Mouse (Mus musculus) hindbrain, embryonic 10.5 days (tissue): Measurements from ENCODE around the gene Kyat1. TPM values are rescaled to one million over a fixed set of nuclear protein-coding genes. Genes with fewer than 3 reads are reported as not detected.
A peak's percentile ranks its signal among the peaks of the same experiment; 100 is the strongest.
"Not testable (repeated sequence)": the region's sequence is repeated elsewhere in the genome, so short reads cannot be mapped to it uniquely, and the experiment has no call there.

Experiments used
- DNase-seq: peaks from one replicate; pipeline ENCODE4 v3.0.0-alpha.2; 2017; ENCODE audit warnings: low spot score
- H3K27ac ChIP-seq: fragments of 300-500 bp; sonication (generic); 2 replicates; pipeline ENCODE4 v1.5.1; 2016; ENCODE audit warnings: mild to moderate bottlenecking, moderate library complexity
- H3K27me3 ChIP-seq: fragments of 300-500 bp; sonication (generic); 2 replicates; pipeline ENCODE4 v1.6.1; 2016; ENCODE audit warnings: mild to moderate bottlenecking; ENCODE audit not compliant: poor library complexity, insufficient read depth, severe bottlenecking
- H3K36me3 ChIP-seq: fragments of 300-500 bp; sonication (generic); 2 replicates; pipeline ENCODE4 v1.6.1; 2016; ENCODE audit warnings: mild to moderate bottlenecking, moderate library complexity
- H3K4me1 ChIP-seq: fragments of 300-500 bp; sonication (generic); replicated peaks from 2 replicates; pipeline ENCODE4 v1.6.1; 2016; ENCODE audit warnings: mild to moderate bottlenecking
- H3K4me3 ChIP-seq: fragments of 300-500 bp; sonication (generic); 2 replicates; pipeline ENCODE4 v1.5.1; 2016; ENCODE audit warnings: mild to moderate bottlenecking, moderate library complexity
- H3K9me3 ChIP-seq: fragments of 300-500 bp; sonication (generic); 2 replicates; pipeline ENCODE4 v1.6.1; 2016; ENCODE audit warnings: mild to moderate bottlenecking, moderate library complexity
- WGBS: fragments of 180-500 bp; shearing (Covaris S2); methylation state at CpG from one replicate; pipeline ENCODE4 v1.1.7; 2016; 5-methylcytosine and 5-hydroxymethylcytosine counted together
- polyA plus RNA-seq: library from polyadenylated mRNA; unstranded; fragments of >200 nt; fragmentation: Nextera tagmentation; extraction: Ambion mirVana; gene quantifications from 2 replicates; pipeline ENCODE4 v1.2.1, GENCODE M21; 2016

Kyat1 gene
- polyA plus RNA-seq, 1 experiment from 2014 or later, result 11.4 TPM

DNA sequence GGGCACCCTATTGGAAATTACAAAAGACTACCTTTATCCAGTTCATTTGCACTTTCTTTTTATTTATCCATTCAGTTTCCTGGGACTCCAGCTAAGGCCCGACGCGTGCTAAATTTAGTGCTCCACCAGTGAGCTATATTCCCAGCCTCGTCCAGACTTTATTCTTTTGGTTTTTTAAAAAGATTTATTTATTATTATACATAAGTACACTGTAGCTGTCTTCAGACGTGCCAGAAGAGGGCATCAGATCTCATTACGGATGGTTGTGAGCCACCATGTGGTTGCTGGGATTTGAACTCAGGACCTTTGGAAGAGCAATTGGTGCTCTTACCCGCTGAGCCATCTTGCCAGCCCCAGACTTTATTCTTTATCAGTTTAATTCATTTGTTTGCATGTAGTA is 26.9 kb downstream of the Kyat1 start:
- H3K9me3 ChIP-seq, DNase-seq, H3K27me3 ChIP-seq: not testable (repeated sequence)
- Histone ChIP-seq H3K27ac (peak overlapping the region; percentile 87; the same call in 1 of the 2 replicates), H3K4me1 (peaks cover 16% of the 10 kb centered on the region), H3K4me3 (peak overlapping the region; percentile 86), H3K36me3 (peaks cover 37% of the 10 kb centered on the region)
- 60% methylated on average over 7 of the region's 7 CpGs for whole genome bisulfite sequencing

DNA sequence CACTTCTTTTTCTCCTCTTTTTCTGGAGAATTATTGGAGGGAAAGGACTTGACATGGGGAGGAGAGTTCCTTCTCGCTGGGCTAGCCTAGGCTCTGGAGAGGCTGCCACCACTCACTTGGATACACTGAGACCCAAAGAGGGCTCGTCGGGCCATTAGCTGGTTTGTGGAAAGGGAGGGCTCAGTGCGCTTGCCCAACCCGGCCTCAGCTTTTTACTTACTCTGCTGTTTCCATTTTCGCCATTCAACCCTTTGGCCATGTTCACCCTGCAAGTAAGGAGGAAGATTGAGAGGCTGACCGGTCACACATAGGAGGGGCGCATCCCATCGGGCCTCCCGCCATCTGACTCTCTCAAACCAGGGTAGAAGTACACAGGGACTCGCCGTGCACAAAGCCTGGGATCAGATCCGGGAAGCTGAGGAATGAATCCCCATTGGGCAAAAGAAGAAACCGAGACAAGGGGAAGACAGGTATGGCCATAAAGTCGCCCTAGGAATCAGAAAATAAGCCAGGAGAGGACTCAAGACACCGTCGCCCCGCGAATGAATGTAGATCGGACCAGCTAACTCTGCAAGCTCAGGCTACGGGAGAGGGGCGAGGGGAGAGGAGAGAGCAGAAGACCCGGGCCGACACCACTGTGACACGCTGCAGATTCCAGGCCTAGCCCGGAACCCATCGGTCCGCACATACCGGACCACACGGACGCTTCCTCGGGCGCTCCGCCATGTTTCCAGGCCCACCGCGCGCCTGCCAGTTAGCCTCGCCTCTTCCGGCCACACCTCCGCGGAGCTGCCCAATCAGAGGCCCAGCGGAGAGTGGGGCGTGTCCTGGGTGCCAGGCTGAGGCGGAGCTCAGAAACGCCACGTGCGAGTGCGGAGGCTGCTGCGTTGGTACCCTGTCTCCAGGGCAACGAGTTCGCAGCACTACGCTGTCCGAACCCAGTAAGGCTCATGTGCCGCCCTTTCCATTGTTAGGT is 27.7 kb downstream of the Kyat1 start, which contains the start of gene Spout1:
TSS of gene Spout1 (minus strand) at position 760 of the 976 bp plus-strand sequence.
- H3K27ac ChIP-seq, result peak within 1 kb of the TSS; percentile 87
- WGBS, result 3% methylated on average over 54 of the region's 54 CpGs
- peak; percentile 98 for DNase-seq

DNA sequence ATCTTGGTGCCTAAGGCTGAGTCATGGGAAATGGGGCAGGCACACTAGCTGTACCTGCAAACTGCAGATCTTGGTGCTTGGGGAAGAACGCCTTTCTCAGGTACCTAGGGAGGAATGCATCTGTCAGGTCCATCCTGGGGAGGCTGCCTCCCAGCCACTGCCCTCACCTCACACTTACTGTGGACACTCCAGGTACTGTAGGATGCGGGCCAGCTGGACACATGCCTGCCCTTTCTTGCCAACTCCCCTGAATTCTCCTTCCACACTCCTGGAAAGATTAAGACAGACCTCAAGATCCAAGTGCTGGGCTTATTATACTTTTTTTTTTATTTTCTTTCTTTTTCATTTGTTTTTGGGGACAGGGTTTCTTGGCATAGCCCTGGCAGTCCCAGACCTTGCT is 29.1 kb downstream of the Kyat1 start:
- H3K4me1 ChIP-seq, result peaks cover 33% of the 10 kb centered on the region
- 96% methylated on average over 2 of the region's 2 CpGs for WGBS
- H3K36me3 ChIP-seq, result peaks cover 53% of the 10 kb centered on the region

More for the DNA sequence above, 27.7 kb downstream of the Kyat1 start, which contains the start of gene Spout1:
- Histone ChIP-seq H3K9me3 (no peaks in the 10 kb centered on the region), H3K27me3 (peaks cover 2% of the 10 kb centered on the region; the same call in 1 of the 2 replicates), H3K4me1 (peaks cover 20% of the 10 kb centered on the region), H3K36me3 (peaks cover 44% of the 10 kb centered on the region), H3K4me3 (peak within 1 kb of the TSS; percentile 86)

DNA sequence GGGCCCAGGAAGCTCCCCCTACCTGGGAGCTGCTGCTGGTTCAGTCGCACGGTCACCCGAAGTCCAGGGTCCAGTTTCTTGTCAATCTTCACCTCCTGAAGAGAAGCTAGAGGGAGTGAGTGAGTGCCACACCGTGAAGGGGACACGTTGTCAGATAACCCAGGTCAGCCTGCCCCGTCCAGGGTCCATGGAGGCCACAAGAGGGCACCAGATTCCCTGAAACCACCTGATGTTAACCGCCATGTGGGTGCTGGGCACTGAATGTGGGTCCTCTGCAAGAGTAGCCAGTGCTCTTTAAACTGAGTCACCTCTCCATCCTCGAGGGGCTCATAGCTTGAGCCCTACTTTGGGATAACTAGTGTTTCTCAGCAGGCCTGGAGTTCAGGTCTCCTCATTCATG is 29.8 kb downstream of the Kyat1 start:
- Histone ChIP-seq H3K36me3 (peaks cover 53% of the 10 kb centered on the region), H3K4me1 (peaks cover 38% of the 10 kb centered on the region), H3K4me3 (no peak overlapping the region), H3K27ac (no peak overlapping the region), H3K9me3 (no peaks in the 10 kb centered on the region), H3K27me3 (peaks cover 6% of the 10 kb centered on the region; the same call in 1 of the 2 replicates)
- 87% methylated on average over 8 of the region's 8 CpGs for WGBS
- DNase-seq, result no peak

More for the DNA sequence above, 29.1 kb downstream of the Kyat1 start:
- Histone ChIP-seq H3K27me3 (peaks cover 6% of the 10 kb centered on the region; the same call in 1 of the 2 replicates), H3K9me3 (no peaks in the 10 kb centered on the region), H3K27ac (no peak overlapping the region), H3K4me3 (no peak overlapping the region)
- no peak for DNase-seq

DNA sequence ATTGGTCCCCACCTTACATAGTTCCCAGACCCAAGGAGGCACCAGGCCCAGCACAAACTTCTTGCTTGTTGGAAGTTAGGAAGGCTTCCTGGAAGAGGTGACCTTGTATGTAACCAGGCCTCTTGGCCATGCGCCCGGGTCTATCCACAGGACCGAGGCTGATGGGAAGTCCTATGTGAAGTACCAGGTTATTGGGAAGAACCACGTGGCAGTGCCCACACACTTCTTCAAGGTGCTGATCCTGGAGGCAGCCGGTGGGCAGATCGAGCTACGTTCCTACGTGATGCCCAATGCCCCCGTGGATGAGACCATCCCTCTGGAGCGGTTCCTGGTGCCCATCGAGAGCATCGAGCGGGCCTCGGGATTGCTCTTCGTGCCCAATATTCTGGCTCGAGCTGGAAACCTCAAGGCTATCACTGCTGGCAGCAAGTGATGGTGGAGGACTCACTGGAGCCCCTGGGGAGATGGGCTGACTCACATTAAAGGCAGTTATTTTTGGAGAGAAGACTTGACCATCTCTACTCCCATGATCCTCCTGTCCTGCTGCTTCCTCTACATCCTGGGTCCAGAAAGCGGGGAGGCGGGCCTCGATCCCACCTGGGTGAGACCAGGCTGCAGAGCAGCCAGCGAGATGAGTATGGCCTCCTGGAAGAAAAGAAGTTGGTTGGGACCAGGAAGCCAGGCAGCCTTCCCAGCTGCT is 32.0 kb downstream of the Kyat1 start:
- no peak for DNase-seq
- H3K4me3 ChIP-seq, result no peak overlapping the region
- H3K9me3 ChIP-seq, result no peaks in the 10 kb centered on the region
- peaks cover 6% of the 10 kb centered on the region; the same call in 1 of the 2 replicates for H3K27me3 ChIP-seq
- H3K36me3 ChIP-seq, result peaks cover 53% of the 10 kb centered on the region
- WGBS, result 97% methylated on average over 20 of the region's 20 CpGs
- H3K27ac ChIP-seq, result no peak overlapping the region
- H3K4me1 ChIP-seq, result peaks cover 38% of the 10 kb centered on the region

DNA sequence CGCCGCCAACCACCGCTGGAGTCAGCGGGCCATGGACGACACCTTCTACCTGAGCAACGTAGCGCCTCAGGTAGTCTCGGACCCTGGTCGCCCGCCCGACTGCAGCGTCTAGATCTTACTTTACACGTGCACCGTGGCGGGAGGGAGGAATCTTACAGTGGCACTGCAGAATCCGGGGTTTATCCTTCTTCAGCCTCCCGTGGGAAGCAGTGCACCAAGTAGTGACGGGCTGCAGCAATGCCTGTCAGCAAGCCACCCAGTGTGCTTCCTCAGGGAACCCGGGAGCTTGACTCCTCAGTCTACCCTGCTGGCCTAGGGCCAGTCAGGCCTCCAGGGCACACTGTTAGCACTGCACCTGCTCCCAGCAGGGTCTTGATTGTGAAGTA is 33.7 kb downstream of the Kyat1 start:
- H3K9me3 ChIP-seq, result peaks cover 7% of the 10 kb centered on the region
- WGBS, result 2% methylated on average over 19 of the region's 19 CpGs
- H3K27ac ChIP-seq, result peak overlapping the region; percentile 92
- peaks cover 24% of the 10 kb centered on the region for H3K4me1 ChIP-seq
- H3K4me3 ChIP-seq, result peak overlapping the region; percentile 73
- peaks cover 48% of the 10 kb centered on the region for H3K36me3 ChIP-seq
- peaks cover 6% of the 10 kb centered on the region; the same call in 1 of the 2 replicates for H3K27me3 ChIP-seq
- DNase-seq, result no peak

DNA sequence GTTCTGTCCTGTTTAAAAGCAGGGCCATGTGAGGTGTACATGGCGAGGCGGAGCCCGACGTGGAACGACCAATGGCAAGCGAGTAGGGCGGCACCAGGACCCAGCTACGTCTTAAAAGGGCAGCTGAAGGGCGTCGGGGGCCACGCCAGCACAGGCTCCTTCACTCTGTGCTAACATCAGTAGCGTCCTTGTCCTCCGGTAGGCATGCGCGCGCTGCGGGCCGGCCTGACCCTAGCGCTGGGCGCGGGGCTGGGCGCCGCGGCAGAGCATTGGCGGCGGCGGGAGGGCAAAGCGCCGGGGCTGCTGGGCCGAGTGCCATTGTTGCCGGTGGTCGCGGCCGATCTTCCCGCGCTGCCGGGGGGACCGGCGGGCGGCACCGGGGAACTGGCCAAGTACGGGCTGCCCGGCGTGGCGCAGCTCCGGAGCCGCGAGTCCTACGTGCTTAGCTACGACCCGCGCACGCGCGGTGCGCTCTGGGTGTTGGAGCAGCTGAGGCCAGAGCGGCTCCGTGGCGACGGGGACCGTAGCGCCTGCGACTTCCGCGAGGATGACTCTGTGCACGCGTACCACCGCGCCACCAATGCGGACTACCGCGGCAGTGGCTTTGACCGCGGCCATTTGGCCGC is 34.2 kb downstream of the Kyat1 start, which contains the start of gene Endog:
TSS of gene Endog (plus strand) at position 123 of the 626 bp plus-strand sequence.
- peaks cover 6% of the 10 kb centered on the region; the same call in 1 of the 2 replicates for H3K27me3 ChIP-seq
- peaks cover 43% of the 10 kb centered on the region for H3K36me3 ChIP-seq
- peak; percentile 86 for DNase-seq
- under 1% methylated on average over 74 of the region's 75 CpGs for WGBS
- peak within 1 kb of the TSS; percentile 92 for H3K27ac ChIP-seq
- H3K4me3 ChIP-seq, result peak within 1 kb of the TSS; percentile 73
- H3K9me3 ChIP-seq, result peaks cover 12% of the 10 kb centered on the region
- H3K4me1 ChIP-seq, result peaks cover 22% of the 10 kb centered on the region

DNA sequence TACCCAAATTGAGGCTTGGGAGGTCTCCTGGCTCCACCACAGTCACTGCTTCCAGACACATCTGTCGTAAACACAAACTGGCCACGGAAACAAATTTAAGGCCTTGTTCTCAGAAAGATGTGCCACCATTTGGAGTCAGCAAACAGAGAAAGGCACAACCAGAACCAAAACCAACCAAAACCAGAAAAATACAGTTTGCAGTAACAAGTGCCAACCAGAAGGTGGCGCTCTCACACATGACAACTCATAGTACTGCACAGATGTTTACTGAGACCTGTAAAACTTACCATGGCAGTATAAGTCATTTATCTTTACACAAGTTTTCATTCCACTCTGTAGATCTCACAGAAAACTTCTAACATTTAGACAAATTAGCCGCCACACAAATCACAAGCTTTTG is 39.0 kb downstream of the Kyat1 start:
- Histone ChIP-seq H3K36me3 (no peaks in the 10 kb centered on the region), H3K4me3 (no peak overlapping the region), H3K4me1 (peaks cover 7% of the 10 kb centered on the region; the same call in 1 of the 2 replicates), H3K27ac (no peak overlapping the region), H3K27me3 (no peaks in the 10 kb centered on the region), H3K9me3 (peaks cover 24% of the 10 kb centered on the region)
- no peak for DNase-seq
- WGBS, result 58% methylated on average over 4 of the region's 4 CpGs

DNA sequence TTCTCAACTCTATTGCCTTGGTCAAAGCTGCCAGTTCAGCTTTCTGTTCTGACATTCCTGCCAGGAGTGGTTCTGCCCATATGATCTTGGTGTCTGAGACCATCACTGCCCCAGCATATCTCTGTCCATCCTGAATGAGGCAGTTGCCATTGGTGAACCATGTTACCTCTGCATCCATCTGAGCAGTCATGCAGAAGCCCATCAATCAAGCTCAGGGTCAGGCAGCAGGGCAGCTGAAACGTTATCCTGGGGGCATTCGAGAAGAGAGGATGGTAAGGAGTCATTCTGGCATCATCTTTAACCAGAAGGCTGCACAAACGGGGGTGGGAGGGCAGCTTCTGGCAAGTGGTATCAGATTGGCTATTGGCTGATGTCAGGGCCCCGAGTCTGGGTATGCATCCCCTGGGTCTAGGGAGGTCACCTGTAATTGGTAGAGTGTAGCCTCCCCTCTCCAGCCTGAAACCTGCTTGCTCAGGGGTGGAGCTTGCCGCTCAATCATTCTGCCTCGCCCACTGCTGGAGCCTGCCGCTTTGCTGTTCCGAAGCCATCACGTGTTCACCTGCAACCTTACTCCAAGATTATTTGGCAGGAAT is 41.2 kb downstream of the Kyat1 start:
- 59% methylated on average over 9 of the region's 9 CpGs for WGBS
- Histone ChIP-seq H3K4me1 (no peaks in the 10 kb centered on the region), H3K9me3 (peaks cover 24% of the 10 kb centered on the region), H3K36me3 (no peaks in the 10 kb centered on the region), H3K4me3 (no peak overlapping the region), H3K27ac (no peak overlapping the region), H3K27me3 (no peaks in the 10 kb centered on the region)
- DNase-seq, result no peak

DNA sequence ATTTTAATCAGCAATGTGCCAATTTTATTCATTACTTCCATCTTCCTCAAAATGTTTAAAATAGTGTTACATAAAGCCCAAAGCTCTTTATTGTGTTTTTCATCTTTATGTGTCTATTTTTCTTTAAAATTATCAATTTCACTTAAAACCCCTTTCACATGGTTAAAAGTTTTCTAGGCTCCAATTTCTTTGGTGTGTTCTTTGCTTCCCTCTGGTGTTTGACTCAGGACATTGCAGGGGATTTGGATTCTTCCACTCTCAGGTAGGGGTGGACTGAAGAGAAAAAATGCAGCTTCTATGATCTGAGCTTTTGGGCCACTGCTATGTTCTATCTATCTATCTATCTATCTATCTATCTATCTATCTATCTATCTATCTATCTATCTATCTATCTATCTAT is 43.8 kb downstream of the Kyat1 start:
- no peak for DNase-seq
- H3K27me3 ChIP-seq, result no peaks in the 10 kb centered on the region
- no peaks in the 10 kb centered on the region for H3K4me1 ChIP-seq
- peaks cover 15% of the 10 kb centered on the region for H3K9me3 ChIP-seq
- no peak overlapping the region for H3K4me3 ChIP-seq
- no peak overlapping the region for H3K27ac ChIP-seq
- no peaks in the 10 kb centered on the region for H3K36me3 ChIP-seq

DNA sequence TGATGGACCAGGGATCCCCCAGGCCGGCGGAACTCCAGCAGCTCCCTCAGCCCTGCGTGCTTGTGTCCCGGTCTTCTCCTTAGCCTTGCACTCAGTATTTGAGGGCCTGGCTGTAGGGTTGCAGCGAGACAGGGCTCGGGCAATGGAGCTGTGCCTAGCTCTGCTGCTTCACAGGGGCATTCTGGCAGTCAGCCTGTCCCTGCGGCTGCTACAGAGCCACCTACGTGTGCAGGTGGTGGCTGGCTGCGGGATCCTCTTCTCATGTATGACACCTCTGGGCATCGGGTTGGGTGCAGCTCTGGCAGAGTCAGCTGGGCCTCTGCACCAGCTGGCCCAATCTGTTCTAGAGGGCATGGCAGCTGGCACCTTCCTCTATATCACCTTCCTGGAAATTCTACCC is 45.8 kb downstream of the Kyat1 start:
- not testable (repeated sequence) for H3K27me3 ChIP-seq, H3K4me3 ChIP-seq, H3K4me1 ChIP-seq, H3K27ac ChIP-seq, H3K36me3 ChIP-seq, H3K9me3 ChIP-seq, DNase-seq
- WGBS, result 87% methylated on average over 9 of the region's 10 CpGs

DNA sequence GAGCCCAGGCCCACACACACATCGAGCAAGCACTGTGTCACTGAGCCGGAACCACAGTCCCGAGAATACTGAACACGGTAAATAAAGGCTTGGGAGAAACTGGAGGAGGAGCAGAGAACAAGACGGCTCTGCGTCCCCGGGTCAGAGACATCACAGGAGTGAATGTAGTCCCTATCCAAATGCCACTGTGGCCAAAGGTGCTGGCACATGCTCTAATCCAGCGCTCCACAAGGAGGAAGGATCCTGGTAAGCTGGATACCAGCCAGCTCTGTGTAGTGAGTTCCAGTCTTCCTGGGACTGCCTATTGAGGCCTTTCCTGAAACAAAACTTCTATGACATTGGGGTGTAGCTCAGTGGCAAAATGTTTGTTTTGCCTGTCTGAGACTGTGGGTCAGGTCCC is 53.0 kb downstream of the Kyat1 start:
- Histone ChIP-seq H3K4me3 (no peak overlapping the region), H3K27me3 (no peaks in the 10 kb centered on the region), H3K36me3 (peaks cover 45% of the 10 kb centered on the region), H3K27ac (no peak overlapping the region), H3K9me3 (no peaks in the 10 kb centered on the region), H3K4me1 (no peaks in the 10 kb centered on the region)
- 79% methylated on average over 8 of the region's 8 CpGs for WGBS
- no peak for DNase-seq
